Mouse (Mus musculus) CH12.LX (cell line): ENCODE data around the gene Gbp3. TPM values are rescaled to one million over a fixed set of nuclear protein-coding genes. Genes with fewer than 3 reads are reported as not detected.

Experiments used
- DNase-seq: peaks from one replicate; pipeline ENCODE4 v3.0.0-alpha.2; 2013; ENCODE audit errors: extremely low read depth
- H3K27ac ChIP-seq: 2 replicates; pipeline ENCODE4 v1.5.1; 2012; ENCODE audit warnings: low read depth, mild to moderate bottlenecking, control low read depth, moderate library complexity; ENCODE audit not compliant: insufficient read depth
- H3K27me3 ChIP-seq: replicated peaks from 2 replicates; pipeline ENCODE3; 2012; ENCODE audit warnings: inconsistent platforms
- H3K36me3 ChIP-seq, 2 experiments: replicated peaks in 1 of 2; 2 replicates each; pipeline versions ENCODE3 to v1.6.1; 2012; ENCODE audit warnings: inconsistent platforms in 1 of 2, low read length in 1 of 2, mild to moderate bottlenecking in 1 of 2, mixed read lengths in 1 of 2, moderate library complexity in 1 of 2; ENCODE audit not compliant: control insufficient read depth in 1 of 2, insufficient read depth in 1 of 2
- H3K4me1 ChIP-seq, 2 experiments: 2 replicates each; pipeline ENCODE4 v1.6.1; 2012; ENCODE audit warnings: inconsistent platforms in 1 of 2, moderate library complexity in 1 of 2; ENCODE audit not compliant: insufficient read depth in 2 of 2, control insufficient read depth in 1 of 2
- H3K4me2 ChIP-seq: 2 replicates; pipeline ENCODE4 v1.6.1; 2012; ENCODE audit warnings: low read depth, mild to moderate bottlenecking, control low read depth; ENCODE audit not compliant: poor library complexity, insufficient read depth, severe bottlenecking
- H3K4me3 ChIP-seq, 3 experiments: fragments of 150-350 bp in 1 of 3; sonication (generic) in 1 of 3; replicated peaks in 1 of 3; 2 replicates each; pipeline versions ENCODE3 to v1.5.1; 2011 to 2012; ENCODE audit warnings: low read depth in 2 of 3, low read length in 2 of 3, mild to moderate bottlenecking in 2 of 3, moderate library complexity in 2 of 3, control low read depth in 1 of 3, improper control_type of control experiment in 1 of 3, inconsistent platforms in 1 of 3, mixed read lengths in 1 of 3; ENCODE audit not compliant: poor library complexity in 1 of 3
- H3K79me2 ChIP-seq: replicated peaks from 2 replicates; pipeline ENCODE4 v1.6.1; 2012; ENCODE audit warnings: mild to moderate bottlenecking, moderate library complexity; ENCODE audit not compliant: control insufficient read depth, poor library complexity, insufficient read depth, severe bottlenecking; ENCODE audit errors: extremely low read depth
- H3K9ac ChIP-seq: 2 replicates; pipeline ENCODE4 v1.6.1; 2012; ENCODE audit warnings: low read depth, mild to moderate bottlenecking, control low read depth, moderate library complexity; ENCODE audit not compliant: insufficient read depth
- H3K9me3 ChIP-seq: replicated peaks from 2 replicates; pipeline ENCODE3; 2012; ENCODE audit warnings: low read length, inconsistent platforms, mixed read lengths
- BHLHE40 ChIP-seq: IDR thresholded peaks from 2 replicates; pipeline ENCODE4 v1.6.1; 2011; ENCODE audit warnings: mild to moderate bottlenecking, low read depth, low read length, improper control_type of control experiment
- CHD1 ChIP-seq: IDR thresholded peaks from 2 replicates; pipeline ENCODE4 v1.6.1; 2012; ENCODE audit warnings: low read depth, low read length, improper control_type of control experiment, inconsistent platforms
- CHD2 ChIP-seq: IDR thresholded peaks from 2 replicates; pipeline ENCODE4 v1.6.1; 2011; ENCODE audit warnings: low read length, improper control_type of control experiment
- CTCF ChIP-seq, 2 experiments: IDR thresholded peaks in 1 of 2; conservative IDR thresholded peaks in 1 of 2; 2 replicates each; pipeline ENCODE4 v1.5.1; 2011 to 2012; ENCODE audit warnings: low read depth in 2 of 2, low read length in 2 of 2, improper control_type of control experiment in 1 of 2, inconsistent platforms in 1 of 2, mild to moderate bottlenecking in 1 of 2, moderate library complexity in 1 of 2
- E2F4 ChIP-seq: IDR thresholded peaks from 2 replicates; pipeline ENCODE4 v1.6.1; 2011; ENCODE audit warnings: low read depth, low read length, improper control_type of control experiment; ENCODE audit not compliant: insufficient replicate concordance
- ELF1 ChIP-seq: IDR thresholded peaks from 2 replicates; pipeline ENCODE4 v1.6.1; 2014; ENCODE audit warnings: low read depth, mild to moderate bottlenecking, inconsistent platforms, low read length, improper control_type of control experiment
- EP300 ChIP-seq: IDR thresholded peaks from 2 replicates; pipeline ENCODE4 v1.6.1; 2011; ENCODE audit warnings: low read length, improper control_type of control experiment
- ETS1 ChIP-seq: conservative IDR thresholded peaks from 2 replicates; pipeline ENCODE4 v1.6.1; 2012; ENCODE audit warnings: low read depth, mild to moderate bottlenecking, inconsistent platforms, low read length, improper control_type of control experiment, moderate library complexity
- GABPA ChIP-seq: IDR thresholded peaks from 2 replicates; pipeline ENCODE4 v1.6.1; 2012; ENCODE audit warnings: low read depth, low read length, improper control_type of control experiment, inconsistent platforms; ENCODE audit not compliant: insufficient replicate concordance
- HCFC1 ChIP-seq: IDR thresholded peaks from 2 replicates; pipeline ENCODE4 v1.6.1; 2012; ENCODE audit warnings: low read depth, mild to moderate bottlenecking, inconsistent platforms, low read length, improper control_type of control experiment
- IRF4 ChIP-seq: IDR thresholded peaks from 2 replicates; pipeline ENCODE4 v1.6.1; 2014; ENCODE audit warnings: low read depth, mild to moderate bottlenecking, inconsistent platforms, low read length, improper control_type of control experiment
- JUN ChIP-seq: IDR thresholded peaks from 2 replicates; pipeline ENCODE4 v1.6.1; 2011; ENCODE audit warnings: low read depth, mild to moderate bottlenecking, low read length, improper control_type of control experiment, moderate library complexity; ENCODE audit not compliant: insufficient read depth
- JUND ChIP-seq: conservative IDR thresholded peaks from 2 replicates; pipeline ENCODE4 v1.6.1; 2011; ENCODE audit warnings: low read depth, low read length, improper control_type of control experiment
- KAT2A ChIP-seq: IDR thresholded peaks from 2 replicates; pipeline ENCODE4 v1.6.1; 2012; ENCODE audit warnings: low read length, improper control_type of control experiment, inconsistent platforms; ENCODE audit not compliant: insufficient replicate concordance
- MAFK ChIP-seq: IDR thresholded peaks from 2 replicates; pipeline ENCODE4 v1.6.1; 2011; ENCODE audit warnings: low read length, improper control_type of control experiment; ENCODE audit not compliant: insufficient replicate concordance
- MAX ChIP-seq: IDR thresholded peaks from 2 replicates; pipeline ENCODE4 v1.6.1; 2011; ENCODE audit warnings: low read length, improper control_type of control experiment
- MYC ChIP-seq: IDR thresholded peaks from 2 replicates; pipeline ENCODE4 v1.6.1; 2011; ENCODE audit warnings: low read depth, mild to moderate bottlenecking, improper control_type of control experiment, low read length
- NELFE ChIP-seq: IDR thresholded peaks from 2 replicates; pipeline ENCODE4 v1.6.1; 2011; ENCODE audit warnings: low read depth, low read length, improper control_type of control experiment
- NRF1 ChIP-seq: IDR thresholded peaks from 2 replicates; pipeline ENCODE4 v1.6.1; 2014; ENCODE audit warnings: low read depth, mild to moderate bottlenecking, inconsistent platforms, low read length, improper control_type of control experiment, moderate library complexity
- PAX5 ChIP-seq: IDR thresholded peaks from 2 replicates; pipeline ENCODE4 v1.6.1; 2012; ENCODE audit warnings: low read length, inconsistent platforms, mixed read lengths
- POLR2AphosphoS2 ChIP-seq: IDR thresholded peaks from 2 replicates; pipeline ENCODE4 v1.6.1; 2011; ENCODE audit warnings: low read depth, low read length, improper control_type of control experiment
- RAD21 ChIP-seq: IDR thresholded peaks from 2 replicates; pipeline ENCODE4 v1.6.1; 2011; ENCODE audit warnings: low read depth, mild to moderate bottlenecking, low read length, improper control_type of control experiment, moderate library complexity
- SIN3A ChIP-seq: IDR thresholded peaks from 2 replicates; pipeline ENCODE4 v1.6.1; 2012; ENCODE audit warnings: low read length, improper control_type of control experiment, inconsistent platforms
- SMC3 ChIP-seq: IDR thresholded peaks from 2 replicates; pipeline ENCODE4 v1.6.1; 2011; ENCODE audit warnings: low read depth, low read length, improper control_type of control experiment
- TBP ChIP-seq: conservative IDR thresholded peaks from 2 replicates; pipeline ENCODE4 v1.6.1; 2011; ENCODE audit warnings: low read depth, low read length, improper control_type of control experiment
- TCF12 ChIP-seq: IDR thresholded peaks from 2 replicates; pipeline ENCODE4 v1.6.1; 2014; ENCODE audit warnings: low read depth, mild to moderate bottlenecking, inconsistent platforms, low read length, improper control_type of control experiment
- UBTF ChIP-seq: IDR thresholded peaks from 2 replicates; pipeline ENCODE4 v1.6.1; 2012; ENCODE audit warnings: low read depth, mild to moderate bottlenecking, inconsistent platforms, low read length, improper control_type of control experiment, moderate library complexity
- USF1 ChIP-seq: IDR thresholded peaks from 2 replicates; pipeline ENCODE4 v1.6.1; 2014; ENCODE audit warnings: low read depth, mild to moderate bottlenecking, inconsistent platforms, low read length, improper control_type of control experiment
- ZKSCAN1 ChIP-seq: IDR thresholded peaks from 2 replicates; pipeline ENCODE4 v1.6.1; 2012; ENCODE audit warnings: low read depth, inconsistent platforms, low read length, improper control_type of control experiment, borderline replicate concordance
- ZNF384 ChIP-seq: IDR thresholded peaks from 2 replicates; pipeline ENCODE4 v1.6.1; 2012; ENCODE audit warnings: low read depth, low read length, improper control_type of control experiment, inconsistent platforms
- dilution Hi-C: fragments of 300-500 bp; cut with MboI; formaldehyde crosslinking; loops from 2 replicates; pipeline ENCODE4 v1.14.3; 2020; ENCODE audit warnings: low sequenced_read_pairs; ENCODE audit not compliant: extremely low pct_unique_long_range_greater_than_20kb, extremely low pct_ligation_motif_present
- in situ Hi-C: fragments of 300-500 bp; cut with MboI; formaldehyde crosslinking; loops from 3 replicates; pipeline ENCODE4 v1.14.3; 2019; ENCODE audit warnings: low sequenced_read_pairs, low pct_ligation_motif_present, low pct_unique_long_range_greater_than_20kb, mixed read lengths
- polyA plus RNA-seq: library from polyadenylated mRNA; unstranded; fragments of >175 nt; gene quantifications from 2 replicates; pipeline ENCODE4 v1.2.1, GENCODE M21; 2012; ENCODE audit warnings: low read depth; ENCODE audit not compliant: insufficient read length
- total RNA-seq, 2 experiments: library from RNA; depleted of rRNA; stranded (reverse); fragments of 300-350 nt in 1 of 2; fragments of >200 nt in 1 of 2; gene quantifications; 2 replicates each; pipeline ENCODE4 v1.2.3; 2012 to 2014

The Gbp3 gene
- total and polyA plus RNA-seq, 3 experiments = 89.0 to 91.4 (median 90.6) TPM

DNA sequence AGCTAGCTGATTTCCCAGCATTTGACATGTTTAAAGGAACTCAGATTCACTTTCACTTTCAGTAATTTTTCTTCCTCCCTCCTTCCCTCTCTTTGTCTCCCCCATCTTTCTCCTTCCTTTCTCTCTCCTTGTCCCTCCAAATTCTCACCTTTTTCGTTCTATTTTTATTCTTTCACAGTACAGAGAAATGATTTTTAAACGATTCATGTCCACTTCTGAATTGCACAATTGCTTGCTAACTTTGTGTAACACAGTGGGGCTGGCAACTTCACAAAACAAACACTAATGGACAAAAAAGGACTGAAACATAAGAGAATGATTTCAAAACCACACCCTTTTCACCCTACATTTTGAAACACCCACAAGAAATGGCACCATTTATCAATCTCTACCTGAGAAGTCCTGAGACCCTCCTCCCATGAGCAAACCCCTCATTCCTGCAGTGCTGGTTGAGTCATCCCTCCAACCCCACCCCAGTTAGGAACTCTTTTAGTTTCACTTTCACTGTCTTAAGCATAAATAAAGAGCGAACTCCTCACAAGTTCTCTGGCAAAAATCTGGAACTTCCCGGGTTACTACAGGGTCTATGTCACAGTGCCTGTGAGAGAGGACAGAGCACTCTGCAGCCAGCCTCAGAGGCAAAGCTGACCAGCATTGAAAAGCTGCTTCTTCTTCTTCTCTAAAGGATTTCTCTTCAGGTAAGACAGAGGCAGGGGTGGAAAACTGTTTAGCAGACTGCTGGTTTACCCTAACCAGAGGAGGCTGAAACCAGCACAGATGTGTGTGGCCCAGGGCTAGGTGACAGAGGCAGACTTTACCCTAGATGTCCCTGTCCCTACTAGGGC lies 60.5 kb downstream of the Gbp3 start, which contains the start of gene Gbp2 (continued):
- peak; percentile 80 for TF ChIP-seq ETS1
- 0 out of 2 replicates have a peak, but pooled peaks have one; percentile 2 for TF ChIP-seq BHLHE40
- no peak for TF ChIP-seq SMC3
- no peak for TF ChIP-seq ZKSCAN1
- peak; percentile 6; the same call in 1 of the 2 replicates for TF ChIP-seq NELFE
- TF ChIP-seq PAX5 = no peak
- TF ChIP-seq CTCF (conservative IDR thresholded peaks at IDR 0.05 in 1 of 2, IDR thresholded peaks at IDR 0.05 in 1 of 2; ENCODE audit: low read depth in 2 of 2, low read length in 2 of 2) = no peak
- no peak for TF ChIP-seq E2F4
- TF ChIP-seq CHD2 = no peak
- TF ChIP-seq ZNF384 = no peak
- no peak for TF ChIP-seq NRF1
- TF ChIP-seq POLR2AphosphoS2 = no peak
- 0 out of 2 replicates have a peak, but pooled peaks have one; percentile 33 for TF ChIP-seq KAT2A

DNA sequence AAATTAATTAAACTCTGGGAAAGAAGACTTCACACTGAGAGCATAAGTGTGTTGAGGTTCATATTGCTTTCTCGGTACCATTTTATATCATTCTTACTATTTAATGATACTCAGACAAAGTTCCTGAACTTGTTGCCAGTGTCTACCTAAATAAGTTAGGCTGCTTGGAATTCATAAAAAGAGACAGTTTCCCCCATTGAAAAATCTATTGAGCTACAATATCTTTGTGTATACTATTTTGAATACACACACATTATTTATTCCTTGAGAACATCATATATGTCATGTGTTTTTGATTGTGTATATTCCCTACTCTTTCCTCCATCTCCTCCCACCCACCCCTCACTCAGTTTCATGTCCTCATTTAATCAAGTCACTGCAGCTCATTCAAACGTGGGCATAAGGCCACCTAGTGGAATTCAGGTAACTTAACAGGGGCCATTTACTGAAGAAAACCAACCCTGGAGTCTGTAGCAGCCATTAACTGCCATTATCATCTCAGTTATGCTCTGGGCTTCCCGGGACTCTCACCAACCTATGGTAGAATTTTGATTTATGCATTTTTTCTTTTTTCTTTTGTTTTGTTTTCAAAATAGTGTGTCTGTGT lies 61.2 kb downstream of the Gbp3 start:
- in situ Hi-C loops (no loop called here), dilution Hi-C loops (no loop called here)
- Histone ChIP-seq H3K27ac (peak overlapping the region; percentile 73), H3K4me2 (peak overlapping the region; percentile 94), H3K27me3 (peaks cover 2% of the 10 kb centered on the region), H3K36me3 (peaks cover 7 to 21% of the 10 kb centered on the region in 2 experiments), H3K4me1 (peaks cover 11 to 31% of the 10 kb centered on the region in 2 experiments), H3K4me3 (peak overlapping the region; percentile 50 to 68 (median 67)), H3K79me2 (no peaks in the 10 kb centered on the region), H3K9ac (peak overlapping the region; percentile 83), H3K9me3 (no peaks in the 10 kb centered on the region)
- DNase-seq = peak; percentile 90
- TF ChIP-seq TCF12 (peak; percentile 43; the same call in 1 of the 2 replicates), CTCF (conservative IDR thresholded peaks at IDR 0.05 in 1 of 2, IDR thresholded peaks at IDR 0.05 in 1 of 2; ENCODE audit: low read depth in 2 of 2, low read length in 2 of 2) (peak; percentile 53 to 99), MAX (peak; percentile 7; the same call in 1 of the 2 replicates), ETS1 (peak; percentile 30; the same call in 1 of the 2 replicates), USF1 (no peak), BHLHE40 (0 out of 2 replicates have a peak, but pooled peaks have one; percentile 1), RAD21 (peak; percentile 99), MAFK (no peak), MYC (0 out of 2 replicates have a peak, but pooled peaks have one; percentile 17), E2F4 (no peak), JUN (no peak), ZNF384 (no peak), PAX5 (no peak), ZKSCAN1 (no peak), POLR2AphosphoS2 (no peak), NRF1 (peak; percentile 46), SIN3A (peak; percentile 65), JUND (0 out of 2 replicates have a peak, but pooled peaks have one; percentile 4), CHD2 (no peak), SMC3 (peak; percentile 98), CHD1 (peak; percentile 92), GABPA (no peak), TBP (0 out of 2 replicates have a peak, but pooled peaks have one; percentile 59), HCFC1 (peak; percentile 18; the same call in 1 of the 2 replicates), UBTF (no peak), EP300 (no peak; the same call in none of the 2 replicates), IRF4 (peak; percentile 85), ELF1 (no peak; the same call in 1 of the 2 replicates), NELFE (peak; percentile 49)
